Mouse (Mus musculus): ENCODE results near the gene Efcab2. TPM values are rescaled to one million over a fixed set of nuclear protein-coding genes. Genes with fewer than 3 reads are reported as not detected.

Efcab2 gene
- polyA plus RNA-seq, 1 experiment from 2014 or later: 12.7 TPM

DNA sequence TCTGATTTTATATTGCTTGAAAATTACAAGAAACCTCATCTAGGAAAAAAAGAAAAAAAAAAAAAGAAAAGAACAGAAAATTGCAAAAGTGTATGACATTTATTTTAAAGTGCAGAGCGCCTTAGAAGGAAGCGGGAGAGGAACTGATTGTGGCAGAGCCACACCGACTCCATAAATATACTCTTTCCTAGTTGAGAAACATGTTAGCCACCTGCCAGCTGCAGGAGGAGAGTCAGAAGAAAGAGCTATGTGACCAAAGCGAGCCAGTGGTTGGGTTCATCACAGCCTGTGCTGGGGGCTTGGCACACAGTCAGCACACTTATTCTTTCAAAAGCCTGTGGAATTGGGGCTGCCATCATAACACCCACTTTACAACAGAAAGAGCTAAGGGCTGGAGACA lies 33.2 kb upstream of the Efcab2 start:
- H3K36me3 ChIP-seq (ENCODE audit: control insufficient read depth, insufficient read depth, low read length): no peaks in the 10 kb centered on the region
- H3K4me1 ChIP-seq (ENCODE audit: control insufficient read depth, insufficient read depth, low read length): 0 out of 2 replicates have a peak, but pooled peaks cover 6% of the 10 kb centered on the region
- no peak overlapping the region for H3K9ac ChIP-seq (ENCODE audit: low read depth, low read length)
- no peak overlapping the region for H3K4me2 ChIP-seq
- no peak for ATAC-seq (replicated peaks; ENCODE audit: insufficient number of reproducible peaks, low FRiP score, low TSS enrichment)
- H3K27ac ChIP-seq (ENCODE audit: low read depth, low read length): no peak overlapping the region
- H3K27me3 ChIP-seq (ENCODE audit: control insufficient read depth, insufficient read depth, low read length): no peaks in the 10 kb centered on the region
- 83% methylated on average over 4 of the region's 4 CpGs for WGBS (ENCODE audit: insufficient replicate concordance)
- H3K9me3 ChIP-seq (replicated peaks; ENCODE audit: control insufficient read depth, low read length): no peaks in the 10 kb centered on the region
- no peak overlapping the region for H3K4me3 ChIP-seq (ENCODE audit: low read depth, low read length)

DNA sequence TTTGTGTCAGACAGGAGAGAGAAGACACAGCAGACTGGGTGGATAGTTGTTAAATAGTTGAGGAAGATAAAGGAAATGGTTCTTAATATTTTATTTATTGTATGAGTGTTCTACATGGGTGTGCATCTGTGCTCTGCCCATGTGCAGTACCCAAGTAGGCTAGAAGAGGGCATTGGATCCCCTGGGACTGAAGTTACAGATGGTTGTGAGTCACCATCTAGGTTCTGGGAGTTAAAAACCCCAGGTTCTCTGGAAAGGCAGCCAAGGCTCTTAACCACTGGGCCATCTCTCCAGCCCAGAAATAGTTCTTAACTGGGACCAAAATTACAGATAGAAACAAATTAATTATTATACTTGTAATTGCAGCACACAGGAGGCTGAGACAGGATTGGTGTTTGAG lies 30.5 kb upstream of the Efcab2 start:
- Histone ChIP-seq H3K4me1 (ENCODE audit: control insufficient read depth, insufficient read depth, low read length) (no peaks in the 10 kb centered on the region), H3K27me3 (ENCODE audit: control insufficient read depth, insufficient read depth, low read length) (no peaks in the 10 kb centered on the region), H3K4me3 (ENCODE audit: low read depth, low read length) (no peak overlapping the region), H3K9me3 (replicated peaks; ENCODE audit: control insufficient read depth, low read length) (no peaks in the 10 kb centered on the region), H3K27ac (ENCODE audit: low read depth, low read length) (no peak overlapping the region), H3K36me3 (ENCODE audit: control insufficient read depth, insufficient read depth, low read length) (no peaks in the 10 kb centered on the region), H3K9ac (ENCODE audit: low read depth, low read length) (no peak overlapping the region), H3K4me2 (no peak overlapping the region)
- no peak for ATAC-seq (replicated peaks; ENCODE audit: insufficient number of reproducible peaks, low FRiP score, low TSS enrichment)

- no peaks in the 10 kb centered on the region for H3K4me1 ChIP-seq (ENCODE audit: control insufficient read depth, insufficient read depth, low read length)
- no peak overlapping the region for H3K4me3 ChIP-seq (ENCODE audit: low read depth, low read length)
- no peaks in the 10 kb centered on the region for H3K36me3 ChIP-seq (ENCODE audit: control insufficient read depth, insufficient read depth, low read length)
- H3K27me3 ChIP-seq (ENCODE audit: control insufficient read depth, insufficient read depth, low read length): no peaks in the 10 kb centered on the region
- no peak for ATAC-seq (replicated peaks; ENCODE audit: insufficient number of reproducible peaks, low FRiP score, low TSS enrichment)
- H3K9ac ChIP-seq (ENCODE audit: low read depth, low read length): no peak overlapping the region
- WGBS (ENCODE audit: insufficient replicate concordance): 81% methylated on average over 2 of the region's 2 CpGs
- no peak overlapping the region for H3K27ac ChIP-seq (ENCODE audit: low read depth, low read length)
- no peaks in the 10 kb centered on the region for H3K9me3 ChIP-seq (replicated peaks; ENCODE audit: control insufficient read depth, low read length)
- H3K4me2 ChIP-seq: no peak overlapping the region
Measured at GRCm38 (mm10) chr1:178376061-178376460, 29.8 kb upstream of the Efcab2 start.

DNA sequence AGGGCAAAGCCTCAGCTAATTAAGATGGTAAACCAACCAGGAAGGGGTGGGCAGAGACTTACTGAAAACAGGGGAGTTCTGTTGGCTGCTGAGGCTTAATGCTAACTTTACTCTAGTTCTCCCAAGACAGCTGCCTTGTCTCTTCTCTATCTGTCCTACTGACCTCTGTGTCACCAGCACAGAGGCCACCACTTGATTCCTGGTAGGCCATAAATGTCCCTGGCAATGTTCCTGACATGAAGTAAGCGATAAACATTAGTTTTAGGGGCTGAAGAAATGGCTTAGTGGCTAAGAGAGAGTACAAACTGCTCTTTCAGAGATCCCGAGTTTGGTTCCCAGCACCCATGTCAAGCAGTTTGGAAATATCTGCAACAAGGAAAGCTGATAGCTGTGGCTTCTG lies 29.0 kb upstream of the Efcab2 start:
- Histone ChIP-seq H3K36me3 (ENCODE audit: control insufficient read depth, insufficient read depth, low read length) (no peaks in the 10 kb centered on the region), H3K27me3 (ENCODE audit: control insufficient read depth, insufficient read depth, low read length) (no peaks in the 10 kb centered on the region), H3K4me3 (ENCODE audit: low read depth, low read length) (no peak overlapping the region), H3K9me3 (replicated peaks; ENCODE audit: control insufficient read depth, low read length) (no peaks in the 10 kb centered on the region), H3K4me2 (no peak overlapping the region), H3K9ac (ENCODE audit: low read depth, low read length) (no peak overlapping the region), H3K27ac (ENCODE audit: low read depth, low read length) (no peak overlapping the region), H3K4me1 (ENCODE audit: control insufficient read depth, insufficient read depth, low read length) (no peaks in the 10 kb centered on the region)
- ATAC-seq (replicated peaks; ENCODE audit: insufficient number of reproducible peaks, low FRiP score, low TSS enrichment): no peak
- WGBS (ENCODE audit: insufficient replicate concordance): 60% methylated on average over 2 of the region's 2 CpGs

GRCm38 (mm10) chr1:178378115-178378514 lies 27.8 kb upstream of the Efcab2 start:
- WGBS (ENCODE audit: insufficient replicate concordance): 75% methylated on average over 3 of the region's 3 CpGs
- no peak for ATAC-seq (replicated peaks; ENCODE audit: insufficient number of reproducible peaks, low FRiP score, low TSS enrichment)

GRCm38 (mm10) chr1:178379224-178379623 lies 26.7 kb upstream of the Efcab2 start:
- 92% methylated on average over 1 of the region's 1 CpGs for WGBS (ENCODE audit: insufficient replicate concordance)
- H3K4me2 ChIP-seq: no peak overlapping the region

More at GRCm38 (mm10) chr1:178378115-178378514, 27.8 kb upstream of the Efcab2 start:
- no peaks in the 10 kb centered on the region for H3K36me3 ChIP-seq (ENCODE audit: control insufficient read depth, insufficient read depth, low read length)
- H3K27ac ChIP-seq (ENCODE audit: low read depth, low read length): no peak overlapping the region
- no peak overlapping the region for H3K4me2 ChIP-seq
- H3K9me3 ChIP-seq (replicated peaks; ENCODE audit: control insufficient read depth, low read length): no peaks in the 10 kb centered on the region
- H3K4me3 ChIP-seq (ENCODE audit: low read depth, low read length): no peak overlapping the region
- no peaks in the 10 kb centered on the region for H3K27me3 ChIP-seq (ENCODE audit: control insufficient read depth, insufficient read depth, low read length)
- H3K9ac ChIP-seq (ENCODE audit: low read depth, low read length): no peak overlapping the region
- no peaks in the 10 kb centered on the region for H3K4me1 ChIP-seq (ENCODE audit: control insufficient read depth, insufficient read depth, low read length)

DNA sequence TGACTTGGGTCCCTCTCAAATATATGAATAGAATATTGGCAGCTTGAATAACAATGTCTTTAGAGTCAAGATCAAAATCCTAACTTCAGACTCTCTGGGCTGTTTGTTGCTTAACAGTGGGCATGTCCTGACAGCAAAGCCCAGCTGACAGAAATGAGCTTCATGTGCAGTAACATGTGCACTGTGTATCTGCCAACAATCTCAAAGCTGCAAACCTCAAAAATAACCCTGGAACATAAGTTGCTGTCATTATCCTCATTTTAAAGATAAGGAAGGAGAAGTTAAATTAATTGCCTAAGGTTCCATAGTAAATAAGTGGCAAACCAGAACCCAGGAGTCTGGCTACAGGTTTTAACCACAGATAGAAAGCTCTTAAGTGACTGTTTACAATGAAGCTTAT lies 23.7 kb upstream of the Efcab2 start:
- Histone ChIP-seq H3K4me2 (no peak overlapping the region), H3K27me3 (ENCODE audit: control insufficient read depth, insufficient read depth, low read length) (no peaks in the 10 kb centered on the region), H3K4me1 (ENCODE audit: control insufficient read depth, insufficient read depth, low read length) (no peaks in the 10 kb centered on the region), H3K4me3 (ENCODE audit: low read depth, low read length) (no peak overlapping the region), H3K27ac (ENCODE audit: low read depth, low read length) (no peak overlapping the region), H3K9me3 (replicated peaks; ENCODE audit: control insufficient read depth, low read length) (no peaks in the 10 kb centered on the region), H3K9ac (ENCODE audit: low read depth, low read length) (no peak overlapping the region), H3K36me3 (ENCODE audit: control insufficient read depth, insufficient read depth, low read length) (no peaks in the 10 kb centered on the region)
- no peak for ATAC-seq (replicated peaks; ENCODE audit: insufficient number of reproducible peaks, low FRiP score, low TSS enrichment)

More at GRCm38 (mm10) chr1:178379224-178379623, 26.7 kb upstream of the Efcab2 start:
- no peaks in the 10 kb centered on the region for H3K9me3 ChIP-seq (replicated peaks; ENCODE audit: control insufficient read depth, low read length)
- H3K27ac ChIP-seq (ENCODE audit: low read depth, low read length): no peak overlapping the region
- no peak overlapping the region for H3K9ac ChIP-seq (ENCODE audit: low read depth, low read length)
- no peaks in the 10 kb centered on the region for H3K36me3 ChIP-seq (ENCODE audit: control insufficient read depth, insufficient read depth, low read length)
- H3K4me1 ChIP-seq (ENCODE audit: control insufficient read depth, insufficient read depth, low read length): no peaks in the 10 kb centered on the region
- no peak for ATAC-seq (replicated peaks; ENCODE audit: insufficient number of reproducible peaks, low FRiP score, low TSS enrichment)
- no peaks in the 10 kb centered on the region for H3K27me3 ChIP-seq (ENCODE audit: control insufficient read depth, insufficient read depth, low read length)
- no peak overlapping the region for H3K4me3 ChIP-seq (ENCODE audit: low read depth, low read length)

DNA sequence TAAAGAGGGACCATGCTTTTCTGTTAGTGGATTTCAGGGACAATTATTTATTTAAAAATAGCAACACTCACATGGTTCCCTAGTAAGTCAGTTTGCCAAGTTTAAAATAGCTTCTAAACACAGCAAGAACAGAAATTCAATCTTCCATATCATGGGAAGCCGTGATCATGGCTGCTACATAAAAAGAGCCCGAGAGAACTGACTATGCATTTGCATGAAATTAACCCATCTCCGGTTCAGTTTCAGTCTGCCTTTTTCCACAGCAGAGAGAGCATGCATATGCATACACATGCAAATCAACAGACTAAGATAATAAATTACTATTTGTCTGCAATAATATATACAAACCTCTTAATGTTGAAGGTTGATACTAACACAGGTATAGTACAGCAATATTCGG lies 17.1 kb upstream of the Efcab2 start:
- no peaks in the 10 kb centered on the region for H3K36me3 ChIP-seq (ENCODE audit: control insufficient read depth, insufficient read depth, low read length)
- H3K9me3 ChIP-seq (replicated peaks; ENCODE audit: control insufficient read depth, low read length): no peaks in the 10 kb centered on the region
- 79% methylated on average over 4 of the region's 4 CpGs for WGBS (ENCODE audit: insufficient replicate concordance)
- H3K4me3 ChIP-seq (ENCODE audit: low read depth, low read length): no peak overlapping the region
- ATAC-seq (replicated peaks; ENCODE audit: insufficient number of reproducible peaks, low FRiP score, low TSS enrichment): no peak
- no peak overlapping the region for H3K4me2 ChIP-seq
- no peaks in the 10 kb centered on the region for H3K27me3 ChIP-seq (ENCODE audit: control insufficient read depth, insufficient read depth, low read length)
- no peak overlapping the region for H3K27ac ChIP-seq (ENCODE audit: low read depth, low read length)
- 0 out of 2 replicates have a peak, but pooled peaks cover 2% of the 10 kb centered on the region for H3K4me1 ChIP-seq (ENCODE audit: control insufficient read depth, insufficient read depth, low read length)
- H3K9ac ChIP-seq (ENCODE audit: low read depth, low read length): no peak overlapping the region

GRCm38 (mm10) chr1:178389401-178389800 lies 16.5 kb upstream of the Efcab2 start:
- no peaks in the 10 kb centered on the region for H3K27me3 ChIP-seq (ENCODE audit: control insufficient read depth, insufficient read depth, low read length)
- no peak overlapping the region for H3K4me3 ChIP-seq (ENCODE audit: low read depth, low read length)
- H3K9me3 ChIP-seq (replicated peaks; ENCODE audit: control insufficient read depth, low read length): no peaks in the 10 kb centered on the region
- H3K9ac ChIP-seq (ENCODE audit: low read depth, low read length): no peak overlapping the region
- WGBS (ENCODE audit: insufficient replicate concordance): 70% methylated on average over 2 of the region's 2 CpGs
- no peaks in the 10 kb centered on the region for H3K36me3 ChIP-seq (ENCODE audit: control insufficient read depth, insufficient read depth, low read length)
- no peak overlapping the region for H3K27ac ChIP-seq (ENCODE audit: low read depth, low read length)
- no peak overlapping the region for H3K4me2 ChIP-seq
- ATAC-seq (replicated peaks; ENCODE audit: insufficient number of reproducible peaks, low FRiP score, low TSS enrichment): no peak
- H3K4me1 ChIP-seq (ENCODE audit: control insufficient read depth, insufficient read depth, low read length): 0 out of 2 replicates have a peak, but pooled peaks cover 2% of the 10 kb centered on the region

Measured in heart, embryonic 11.5 days (tissue).